Mouse (Mus musculus) urinary bladder, adult 2 months (tissue): ENCODE results near the gene Faf1. TPM values are rescaled to one million over a fixed set of nuclear protein-coding genes. Genes with fewer than 3 reads are reported as not detected.

Experiments
- DNase-seq: peaks from one replicate; pipeline ENCODE4 v3.0.0; 2022; ENCODE audit warnings: low spot score
- polyA plus RNA-seq: library from polyadenylated mRNA; depleted of rRNA; stranded (reverse); fragments of >200 nt; gene quantifications from 2 replicates; pipeline ENCODE4 v1.2.3, GENCODE M21; 2012

Gene Faf1
- polyA plus RNA-seq, 1 experiment, result 16.9 TPM

- no peak for DNase-seq
Observed at GRCm38 (mm10) chr4:109904487-109904886, 228.1 kb downstream of the Faf1 start.

- DNase-seq, result no peak
Observed at GRCm38 (mm10) chr4:109929058-109929457, 252.7 kb downstream of the Faf1 start.

GRCm38 (mm10) chr4:109930445-109930844 is 254.1 kb downstream of the Faf1 start:
- no peak for DNase-seq

- no peak for DNase-seq
Observed at GRCm38 (mm10) chr4:109930935-109931334, 254.5 kb downstream of the Faf1 start.

- no peak for DNase-seq
Observed at GRCm38 (mm10) chr4:109936557-109936956, 260.2 kb downstream of the Faf1 start.

GRCm38 (mm10) chr4:109939291-109939690 is 262.9 kb downstream of the Faf1 start:
- DNase-seq, result no peak

- DNase-seq, result no peak
Observed at GRCm38 (mm10) chr4:109945554-109945953, 269.2 kb downstream of the Faf1 start.

- no peak for DNase-seq
Observed at GRCm38 (mm10) chr4:109949307-109949706, 272.9 kb downstream of the Faf1 start.

- no peak for DNase-seq
Observed at GRCm38 (mm10) chr4:109953509-109953908, 277.1 kb downstream of the Faf1 start.

- DNase-seq, result no peak
Observed at GRCm38 (mm10) chr4:109960201-109960935, 284.0 kb downstream of the Faf1 start.

- no peak for DNase-seq
Observed at GRCm38 (mm10) chr4:109963570-109964279, 287.3 kb downstream of the Faf1 start.

- no peak for DNase-seq
Observed at GRCm38 (mm10) chr4:109969561-109969960, 293.2 kb downstream of the Faf1 start.

- no peak for DNase-seq
Observed at GRCm38 (mm10) chr4:109973991-109974654, 297.7 kb downstream of the Faf1 start.

- DNase-seq, result no peak
Observed at GRCm38 (mm10) chr4:109974655-109975380, 298.4 kb downstream of the Faf1 start.

- no peak for DNase-seq
Observed at GRCm38 (mm10) chr4:109975381-109976240, 299.2 kb downstream of the Faf1 start.

- no peak for DNase-seq
Observed at GRCm38 (mm10) chr4:109976273-109977147, 300.1 kb downstream of the Faf1 start.

- no peak for DNase-seq
Observed at GRCm38 (mm10) chr4:109977148-109978067, 301.0 kb downstream of the Faf1 start, which contains the start of gene Dmrta2. Gene Dmrta2, plus strand, starts transcription at chr4:109978053.

- DNase-seq, result no peak
Observed at GRCm38 (mm10) chr4:109978068-109978857, 301.9 kb downstream of the Faf1 start.
